Mouse (Mus musculus) heart, embryonic 14.5 days (tissue): ENCODE results near the gene Bckdk. TPM values are rescaled to one million over a fixed set of nuclear protein-coding genes. Genes with fewer than 3 reads are reported as not detected.

Source experiments
- ATAC-seq: fragments of 200-750 bp; cut with Nextera tagmentation; 2 replicates; pipeline ENCODE4 v1.8.0; 2017; ENCODE audit warnings: low read depth, moderate TSS enrichment; ENCODE audit not compliant: insufficient number of reproducible peaks, insufficient read depth, low FRiP score
- H3K27ac ChIP-seq, 2 experiments: fragments of 200-500 bp in 1 of 2; fragments of 300-500 bp in 1 of 2; sonication (generic) in 1 of 2; replicated peaks in 1 of 2; 2 replicates each; pipeline ENCODE4 v1.5.1; 2012 to 2014; ENCODE audit warnings: low read depth in 2 of 2, low read length in 2 of 2, control low read depth in 1 of 2, mild to moderate bottlenecking in 1 of 2, mixed read lengths in 1 of 2; ENCODE audit not compliant: control insufficient read depth in 1 of 2, insufficient read depth in 1 of 2
- H3K27me3 ChIP-seq: fragments of 300-500 bp; sonication (generic); 2 replicates; pipeline ENCODE4 v1.6.1; 2014; ENCODE audit warnings: mild to moderate bottlenecking, low read length, control low read depth; ENCODE audit not compliant: control insufficient read depth, insufficient read depth
- H3K36me3 ChIP-seq: fragments of 300-500 bp; sonication (generic); 2 replicates; pipeline ENCODE4 v1.6.1; 2014; ENCODE audit warnings: mild to moderate bottlenecking, control low read depth, low read length, mixed read lengths; ENCODE audit not compliant: control insufficient read depth, insufficient read depth
- H3K4me1 ChIP-seq, 2 experiments: fragments of 200-500 bp in 1 of 2; fragments of 300-500 bp in 1 of 2; sonication (generic) in 1 of 2; 2 replicates each; pipeline ENCODE4 v1.6.1; 2012 to 2014; ENCODE audit warnings: low read length in 2 of 2, control low read depth in 1 of 2, mixed read lengths in 1 of 2; ENCODE audit not compliant: control insufficient read depth in 2 of 2, insufficient read depth in 2 of 2
- H3K4me2 ChIP-seq: fragments of 300-500 bp; sonication (generic); 2 replicates; pipeline ENCODE4 v1.6.1; 2014; ENCODE audit warnings: mild to moderate bottlenecking, low read length
- H3K4me3 ChIP-seq, 2 experiments: fragments of 200-500 bp in 1 of 2; fragments of 300-500 bp in 1 of 2; sonication (generic) in 1 of 2; 2 replicates each; pipeline ENCODE4 v1.5.1; 2012 to 2014; ENCODE audit warnings: low read length in 2 of 2, mild to moderate bottlenecking in 2 of 2, control low read depth in 1 of 2, low read depth in 1 of 2, moderate library complexity in 1 of 2; ENCODE audit not compliant: control insufficient read depth in 1 of 2, insufficient read depth in 1 of 2
- H3K9ac ChIP-seq: fragments of 300-500 bp; sonication (generic); 2 replicates; pipeline ENCODE4 v1.6.1; 2014; ENCODE audit warnings: mild to moderate bottlenecking, low read length
- H3K9me3 ChIP-seq: fragments of 300-500 bp; sonication (generic); 2 replicates; pipeline ENCODE4 v1.6.1; 2016; ENCODE audit warnings: low read length, control low read depth; ENCODE audit not compliant: control insufficient read depth
- WGBS: fragments of 180-500 bp; shearing (Covaris S2); extraction: QIAGEN DNeasy Blood & Tissue Kit; methylation state at CpG from one replicate; pipeline ENCODE4 v1.1.7; 2014; 5-methylcytosine and 5-hydroxymethylcytosine counted together
- polyA plus RNA-seq: library from polyadenylated mRNA; unstranded; fragments of >200 nt; fragmentation: Nextera tagmentation; extraction: Ambion mirVana; gene quantifications from 2 replicates; pipeline ENCODE4 v1.2.1, GENCODE M21; 2014

Bckdk gene
- polyA plus RNA-seq, 1 experiment from 2014 or later, result 167 TPM

GRCm38 (mm10) chr7:127923714-127924113, 19.8 kb downstream of the Bckdk start:
- Histone ChIP-seq H3K4me1 (peaks cover under 1 to 2% of the 10 kb centered on the region in 2 experiments; a peak in 3 of 4 replicates), H3K9ac (no peak overlapping the region), H3K27ac (no peak overlapping the region), H3K4me3 (no peak overlapping the region), H3K9me3 (no peaks in the 10 kb centered on the region), H3K36me3 (peaks cover 64% of the 10 kb centered on the region), H3K4me2 (no peak overlapping the region), H3K27me3 (peaks cover 3% of the 10 kb centered on the region)
- 88% methylated on average over 5 of the region's 5 CpGs for WGBS
- ATAC-seq, result no peak

GRCm38 (mm10) chr7:127925252-127925651, 21.4 kb downstream of the Bckdk start:
- no peaks in the 10 kb centered on the region for H3K9me3 ChIP-seq
- H3K27me3 ChIP-seq, result peaks cover 17% of the 10 kb centered on the region
- 79% methylated on average over 5 of the region's 5 CpGs for WGBS
- H3K4me1 ChIP-seq, result peaks cover 6 to 13% of the 10 kb centered on the region in 2 experiments
- H3K4me2 ChIP-seq, result no peak overlapping the region
- no peak overlapping the region for H3K4me3 ChIP-seq
- no peak for ATAC-seq
- H3K36me3 ChIP-seq, result peaks cover 59% of the 10 kb centered on the region
- H3K27ac ChIP-seq, result no peak overlapping the region
- no peak overlapping the region for H3K9ac ChIP-seq

GRCm38 (mm10) chr7:127926066-127926465, 22.2 kb downstream of the Bckdk start:
- Histone ChIP-seq H3K4me3 (no peak overlapping the region), H3K9ac (no peak overlapping the region)

GRCm38 (mm10) chr7:127926846-127927245, 23.0 kb downstream of the Bckdk start:
- Histone ChIP-seq H3K4me2 (no peak overlapping the region), H3K4me3 (no peak overlapping the region), H3K27ac (no peak overlapping the region), H3K9ac (no peak overlapping the region), H3K9me3 (no peaks in the 10 kb centered on the region), H3K36me3 (peaks cover 47% of the 10 kb centered on the region), H3K4me1 (peaks cover 12 to 20% of the 10 kb centered on the region in 2 experiments), H3K27me3 (peaks cover 19% of the 10 kb centered on the region)
- no peak for ATAC-seq
- 82% methylated on average over 11 of the region's 11 CpGs for WGBS

More at GRCm38 (mm10) chr7:127926066-127926465, 22.2 kb downstream of the Bckdk start:
- no peak overlapping the region for H3K4me2 ChIP-seq
- peaks cover 51% of the 10 kb centered on the region for H3K36me3 ChIP-seq
- peaks cover 6 to 13% of the 10 kb centered on the region in 2 experiments for H3K4me1 ChIP-seq
- no peak overlapping the region for H3K27ac ChIP-seq
- no peaks in the 10 kb centered on the region for H3K9me3 ChIP-seq
- 90% methylated on average over 8 of the region's 8 CpGs for WGBS
- ATAC-seq, result no peak
- peaks cover 19% of the 10 kb centered on the region for H3K27me3 ChIP-seq

GRCm38 (mm10) chr7:127927726-127928125, 23.8 kb downstream of the Bckdk start:
- no peak overlapping the region for H3K4me3 ChIP-seq
- no peak overlapping the region for H3K27ac ChIP-seq
- WGBS, result 78% methylated on average over 10 of the region's 11 CpGs
- H3K9ac ChIP-seq, result no peak overlapping the region
- no peaks in the 10 kb centered on the region for H3K9me3 ChIP-seq
- peaks cover 19% of the 10 kb centered on the region for H3K27me3 ChIP-seq
- H3K4me2 ChIP-seq, result no peak overlapping the region
- H3K36me3 ChIP-seq, result peaks cover 40% of the 10 kb centered on the region
- H3K4me1 ChIP-seq, result peaks cover 13 to 21% of the 10 kb centered on the region in 2 experiments
- ATAC-seq, result no peak

- Histone ChIP-seq H3K9me3 (no peaks in the 10 kb centered on the region), H3K9ac (no peak overlapping the region), H3K36me3 (peaks cover 31% of the 10 kb centered on the region), H3K27me3 (peaks cover 19% of the 10 kb centered on the region), H3K27ac (no peak overlapping the region), H3K4me1 (peaks cover 14 to 21% of the 10 kb centered on the region in 2 experiments), H3K4me3 (no peak overlapping the region), H3K4me2 (0 out of 2 replicates have a peak overlapping the region, but pooled peaks have one; percentile 62)
- ATAC-seq, result no peak
- WGBS, result 45% methylated on average over 5 of the region's 5 CpGs
These were observed 24.7 kb downstream of the Bckdk start for GRCm38 (mm10) chr7:127928596-127928995.

- Histone ChIP-seq H3K4me2 (peak within 1 kb of the TSS; percentile 62), H3K9me3 (no peaks in the 10 kb centered on the region), H3K27ac (no peak within 1 kb of the TSS), H3K4me3 (peak within 1 kb of the TSS; percentile 27 to 28), H3K4me1 (peaks cover 14 to 25% of the 10 kb centered on the region in 2 experiments), H3K9ac (peak within 1 kb of the TSS; percentile 66), H3K27me3 (peaks cover 19% of the 10 kb centered on the region), H3K36me3 (peaks cover 18% of the 10 kb centered on the region)
- WGBS, result 19% methylated on average over 6 of the region's 6 CpGs
- no peak for ATAC-seq
These were observed 26.0 kb downstream of the Bckdk start, which contains the start of gene Prss8 for GRCm38 (mm10) chr7:127929923-127930322. Gene Prss8, minus strand, starts transcription at chr7:127930104.

GRCm38 (mm10) chr7:127930636-127931035, 26.8 kb downstream of the Bckdk start:
- ATAC-seq, result no peak
- Histone ChIP-seq H3K27ac (no peak overlapping the region), H3K9me3 (no peaks in the 10 kb centered on the region), H3K4me1 (peaks cover 14 to 26% of the 10 kb centered on the region in 2 experiments), H3K36me3 (peaks cover 11% of the 10 kb centered on the region), H3K4me3 (no peak overlapping the region), H3K27me3 (peaks cover 19% of the 10 kb centered on the region), H3K9ac (no peak overlapping the region), H3K4me2 (no peak overlapping the region)
- 87% methylated on average over 5 of the region's 5 CpGs for WGBS
